ENCODE assay signal across 14 mouse cellular contexts in genomic region chr1:130984441-130984840, GRCm38 (mm10). TPM values are rescaled to one million over a fixed set of nuclear protein-coding genes. Genes with fewer than 3 reads are reported as not detected.
DNase-seq lines count a peak whose midpoint lies in the region; ATAC-seq and TF ChIP-seq lines count a peak whose summit lies in the region.
"Had no signal": no experiment of that assay in that cellular context is flagged by ENCODE, and none has a peak within 500 bp of the region (broad histone marks: within the 10 kb centered on the region; RNA-seq: fewer than 3 reads in every experiment).

No protein-coding gene starts in this region.

- no peak overlapping the region for H3K4me2 ChIP-seq in heart, postnatal 0 days (ENCODE audit: low read depth, low read length)
- H3K4me2 ChIP-seq in liver, postnatal 0 days (ENCODE audit: low read depth, low read length) = no peak overlapping the region
- no peak overlapping the region for H3K4me2 ChIP-seq in liver, embryonic 11.5 days
- H3K4me2 ChIP-seq in myocyte (ENCODE audit: low read depth) = no peak overlapping the region
- H3K4me2 ChIP-seq: midbrain, embryonic 13.5 days; neural tube, embryonic 15.5 days had no signal

- H3K36me3 ChIP-seq in heart, postnatal 0 days (replicated peaks; ENCODE audit: control insufficient read depth, insufficient read depth, low read length) = no peaks in the 10 kb centered on the region
- H3K36me3 ChIP-seq in liver, postnatal 0 days (replicated peaks; ENCODE audit: insufficient read depth, low read length) = no peaks in the 10 kb centered on the region
- H3K36me3 ChIP-seq in liver, embryonic 11.5 days (ENCODE audit: control insufficient read depth, insufficient read depth, low read length) = no peaks in the 10 kb centered on the region
- H3K36me3 ChIP-seq in myocyte (ENCODE audit: control insufficient read depth, insufficient read depth) = no peaks in the 10 kb centered on the region
- H3K36me3 ChIP-seq: midbrain, embryonic 13.5 days; neural tube, embryonic 15.5 days had no signal

- no peak overlapping the region for H3K9ac ChIP-seq in heart, postnatal 0 days (replicated peaks; ENCODE audit: low read depth, low read length)
- H3K9ac ChIP-seq in liver, postnatal 0 days (replicated peaks) = no peak overlapping the region
- no peak overlapping the region for H3K9ac ChIP-seq in liver, embryonic 11.5 days (ENCODE audit: low read depth, low read length)
- H3K9ac ChIP-seq: midbrain, embryonic 13.5 days; neural tube, embryonic 15.5 days had no signal

- TF ChIP-seq POLR2A in myocyte (IDR thresholded peaks at IDR 0.05; ENCODE audit: insufficient read length, low read depth) = no peak

- no peak for DNase-seq in heart, postnatal 0 days (ENCODE audit: low spot score)
- no peak for DNase-seq in heart, postnatal 4 days
- no peak for DNase-seq in liver, postnatal 0 days
- no peak for DNase-seq in liver, embryonic 11.5 days (ENCODE audit: low spot score)
- peak; percentile 65 for DNase-seq in brain, adult 2 months (ENCODE audit: low read depth, low spot score)
- DNase-seq in embryo, embryonic 10 days (ENCODE audit: low spot score) = no peak
- DNase-seq: gastrocnemius, postnatal 36 days; heart, postnatal 36 days had no signal

- no peaks in the 10 kb centered on the region for H3K27me3 ChIP-seq in heart, postnatal 0 days (ENCODE audit: control insufficient read depth, insufficient read depth, low read length)
- no peaks in the 10 kb centered on the region for H3K27me3 ChIP-seq in liver, postnatal 0 days (ENCODE audit: insufficient read depth, low read length)
- H3K27me3 ChIP-seq in liver, embryonic 11.5 days (replicated peaks; ENCODE audit: control insufficient read depth, insufficient read depth, low read length) = no peaks in the 10 kb centered on the region
- H3K27me3 ChIP-seq in myocyte (ENCODE audit: control insufficient read depth, insufficient read depth, insufficient read length) = no peaks in the 10 kb centered on the region
- H3K27me3 ChIP-seq: midbrain, embryonic 13.5 days; neural tube, embryonic 15.5 days had no signal

- H3K4me1 ChIP-seq in heart, postnatal 0 days (ENCODE audit: control insufficient read depth, insufficient read depth) = no peaks in the 10 kb centered on the region
- no peaks in the 10 kb centered on the region for H3K4me1 ChIP-seq in liver, postnatal 0 days (ENCODE audit: insufficient read depth)
- no peaks in the 10 kb centered on the region for H3K4me1 ChIP-seq in liver, embryonic 11.5 days (replicated peaks; ENCODE audit: control insufficient read depth, insufficient read depth, low read length)
- H3K4me1 ChIP-seq: midbrain, embryonic 13.5 days; neural tube, embryonic 15.5 days had no signal

- peak; percentile 36 for TF ChIP-seq CTCF in heart, postnatal 0 days (IDR thresholded peaks at IDR 0.05; ENCODE audit: low read depth)
- peak; percentile 40 for TF ChIP-seq CTCF in liver, postnatal 0 days (IDR thresholded peaks at IDR 0.05; ENCODE audit: low read depth)

- no peak overlapping the region for H3K27ac ChIP-seq in heart, postnatal 0 days (ENCODE audit: low read depth)
- no peak overlapping the region for H3K27ac ChIP-seq in liver, postnatal 0 days (ENCODE audit: low read depth)
- H3K27ac ChIP-seq in liver, embryonic 11.5 days (ENCODE audit: low read depth, low read length) = no peak overlapping the region
- H3K27ac ChIP-seq: midbrain, embryonic 13.5 days; neural tube, embryonic 15.5 days had no signal

- ATAC-seq in heart, postnatal 0 days (ENCODE audit: insufficient read depth, low read depth) = no peak
- no peak for ATAC-seq in liver, postnatal 0 days
- no peak for ATAC-seq in liver, embryonic 11.5 days (replicated peaks; ENCODE audit: low FRiP score)
- ATAC-seq: midbrain, embryonic 13.5 days had no signal

- WGBS in heart, postnatal 0 days = 63% methylated on average over 7 of the region's 7 CpGs
- WGBS in liver, postnatal 0 days (ENCODE audit: insufficient replicate concordance) = 52% methylated on average over 7 of the region's 7 CpGs
- 68% methylated on average over 7 of the region's 7 CpGs for WGBS in liver, embryonic 11.5 days

- no peaks in the 10 kb centered on the region for H3K9me3 ChIP-seq in heart, postnatal 0 days (replicated peaks; ENCODE audit: control insufficient read depth, low read length)
- no peaks in the 10 kb centered on the region for H3K9me3 ChIP-seq in liver, postnatal 0 days (ENCODE audit: low read length)
- H3K9me3 ChIP-seq in liver, embryonic 11.5 days (ENCODE audit: control insufficient read depth, low read length) = no peaks in the 10 kb centered on the region
- H3K9me3 ChIP-seq: midbrain, embryonic 13.5 days; neural tube, embryonic 15.5 days had no signal

- H3K79me2 ChIP-seq in myocyte (ENCODE audit: control insufficient read depth, insufficient read depth) = no peaks in the 10 kb centered on the region

- no peak overlapping the region for H3K4me3 ChIP-seq in heart, postnatal 0 days (ENCODE audit: low read depth, low read length)
- H3K4me3 ChIP-seq in liver, postnatal 0 days (ENCODE audit: low read depth, low read length) = no peak overlapping the region
- no peak overlapping the region for H3K4me3 ChIP-seq in liver, embryonic 11.5 days (ENCODE audit: low read depth, low read length)
- H3K4me3 ChIP-seq in myocyte = no peak overlapping the region
- H3K4me3 ChIP-seq: midbrain, embryonic 13.5 days; neural tube, embryonic 15.5 days had no signal

- TF ChIP-seq EP300 in heart, postnatal 0 days (IDR thresholded peaks at IDR 0.05; ENCODE audit: low read depth) = no peak
- no peak for TF ChIP-seq EP300 in liver, postnatal 0 days (IDR thresholded peaks at IDR 0.05; ENCODE audit: low read depth)

- H3ac ChIP-seq in myocyte (ENCODE audit: control insufficient read depth, insufficient read length) = no peak overlapping the region

TF ChIP-seq in myocyte, 11 proteins besides CTCF, POLR2A, EP300 and RAD21:
- TF ChIP-seq MYOG (IDR thresholded peaks at IDR 0.05; ENCODE audit: control insufficient read depth in 1 of 3, insufficient read depth in 1 of 3, insufficient read length in 2 of 3, low read depth in 2 of 3) = peak in 1 of 3 experiments; percentile 34
- TF ChIP-seq REST (IDR thresholded peaks at IDR 0.05; ENCODE audit: insufficient read depth, insufficient read length) = no peak
- TF ChIP-seq MYOD1 (IDR thresholded peaks at IDR 0.05; ENCODE audit: control insufficient read depth in 1 of 3, insufficient read length in 2 of 3, low read depth in 2 of 3) = peak in 2 of 3 experiments; percentile 14 to 44
- TF ChIP-seq MAX (IDR thresholded peaks at IDR 0.05; ENCODE audit: low read depth) = no peak
- TF ChIP-seq POLR2AphosphoS2 (IDR thresholded peaks at IDR 0.05; ENCODE audit: insufficient read length, low read depth) = no peak
- TF ChIP-seq SRF (IDR thresholded peaks at IDR 0.05; ENCODE audit: control insufficient read depth, insufficient read length, low read depth) = no peak
TF ChIP-seq in myocyte: peak in this region for 2.

RNA-seq across cellular contexts. Expression of gene Il10, which starts 35.2 kb away (rescaled TPM):
- total RNA-seq in heart, postnatal 0 days (2014; rRNA removed; ENCODE audit: low replicate concordance) = not detected in 2 replicates
- polyA plus RNA-seq in heart, postnatal 0 days (2015; fragmentation: Nextera tagmentation; extraction: Ambion mirVana) = not detected in 2 replicates
- total RNA-seq in heart, postnatal 4 days (2021) = not detected
- 0.19 TPM in 1 of 2 replicates, not detected in the other for polyA plus RNA-seq in liver, postnatal 0 days (2015; fragmentation: Nextera tagmentation; extraction: Ambion mirVana)
- polyA plus RNA-seq in liver, embryonic 11.5 days (2014; fragmentation: Nextera tagmentation; extraction: Ambion mirVana) = not detected in 2 replicates
- polyA plus RNA-seq in myocyte (2012; fragmentation: generic; extraction: Trizol) = not detected
- total RNA-seq: common myeloid progenitor, adult 5-6 weeks; gastrocnemius, postnatal 36 days; heart, postnatal 36 days; layer of hippocampus, postnatal 25 days had no signal
- polyA plus RNA-seq: liver, embryonic 16.5 days; midbrain, embryonic 13.5 days; neural tube, embryonic 15.5 days had no signal

RNA-seq across cellular contexts. Expression of gene Il19, which starts 44.5 kb away (rescaled TPM):
- total RNA-seq in heart, postnatal 0 days (2014; rRNA removed; ENCODE audit: low replicate concordance) = not detected in 2 replicates
- not detected in 2 replicates for polyA plus RNA-seq in heart, postnatal 0 days (2015; fragmentation: Nextera tagmentation; extraction: Ambion mirVana)
- not detected for total RNA-seq in heart, postnatal 4 days (2021)
- polyA plus RNA-seq in liver, postnatal 0 days (2015; fragmentation: Nextera tagmentation; extraction: Ambion mirVana) = not detected in 2 replicates
- not detected in 2 replicates for polyA plus RNA-seq in liver, embryonic 11.5 days (2014; fragmentation: Nextera tagmentation; extraction: Ambion mirVana)
- polyA plus RNA-seq in myocyte (2012; fragmentation: generic; extraction: Trizol) = 0.11 TPM
- total RNA-seq: common myeloid progenitor, adult 5-6 weeks; gastrocnemius, postnatal 36 days; heart, postnatal 36 days; layer of hippocampus, postnatal 25 days had no signal
- polyA plus RNA-seq: liver, embryonic 16.5 days; midbrain, embryonic 13.5 days; neural tube, embryonic 15.5 days had no signal
